Mouse (Mus musculus): ENCODE measurements around the gene Hoxa10.

Gene Hoxa10

DNA sequence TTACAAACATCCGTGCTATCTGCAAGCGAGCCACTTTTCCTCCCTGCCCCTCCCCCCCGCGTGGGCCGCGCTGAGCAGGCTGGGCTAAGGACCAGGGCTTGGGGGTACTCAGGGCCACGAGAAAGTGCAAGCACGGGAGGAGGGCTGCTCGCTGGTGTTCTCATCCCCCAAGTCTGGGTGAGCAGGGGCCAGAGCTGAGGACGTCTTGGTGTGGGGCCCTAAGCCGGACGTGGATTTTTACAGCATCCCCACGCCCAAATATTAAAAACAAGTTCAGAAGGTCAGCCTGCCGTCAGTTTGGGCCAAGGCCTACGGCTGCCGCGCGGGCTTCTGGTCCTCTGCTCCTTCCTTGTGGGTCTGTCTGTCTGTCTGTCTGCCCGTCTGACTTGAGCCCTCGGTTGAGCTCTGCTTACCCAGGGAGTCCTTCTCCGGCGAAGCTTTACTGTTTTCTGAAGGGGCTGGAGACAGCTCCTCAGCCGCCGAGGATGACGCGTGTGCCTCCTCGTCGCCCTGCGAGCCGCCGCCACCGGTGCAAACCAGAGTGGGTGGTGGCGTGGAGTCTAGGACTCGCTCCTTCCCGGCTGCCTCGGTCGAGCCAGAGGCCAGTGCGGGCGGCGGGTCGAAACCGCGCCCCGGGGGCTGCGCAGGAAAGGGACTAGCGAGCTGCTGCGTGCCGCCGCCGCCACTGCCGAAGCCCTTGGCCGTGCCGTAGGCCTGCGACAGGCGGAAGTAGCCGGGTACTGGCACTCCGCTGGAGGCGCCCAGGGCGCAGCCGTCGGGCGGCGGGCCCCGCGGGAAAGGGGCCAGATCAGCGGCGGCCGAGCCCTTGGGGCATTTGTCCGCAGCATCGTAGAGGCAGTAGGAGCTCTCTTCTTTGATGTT, 6.9 kb downstream of the Hoxa10 start:
- in situ Hi-C loops (cut with MboI): loop anchor here (25.0 kb wide), 1 partner anchor 1421 kb away; no protein-coding TSS in a partner anchor

DNA sequence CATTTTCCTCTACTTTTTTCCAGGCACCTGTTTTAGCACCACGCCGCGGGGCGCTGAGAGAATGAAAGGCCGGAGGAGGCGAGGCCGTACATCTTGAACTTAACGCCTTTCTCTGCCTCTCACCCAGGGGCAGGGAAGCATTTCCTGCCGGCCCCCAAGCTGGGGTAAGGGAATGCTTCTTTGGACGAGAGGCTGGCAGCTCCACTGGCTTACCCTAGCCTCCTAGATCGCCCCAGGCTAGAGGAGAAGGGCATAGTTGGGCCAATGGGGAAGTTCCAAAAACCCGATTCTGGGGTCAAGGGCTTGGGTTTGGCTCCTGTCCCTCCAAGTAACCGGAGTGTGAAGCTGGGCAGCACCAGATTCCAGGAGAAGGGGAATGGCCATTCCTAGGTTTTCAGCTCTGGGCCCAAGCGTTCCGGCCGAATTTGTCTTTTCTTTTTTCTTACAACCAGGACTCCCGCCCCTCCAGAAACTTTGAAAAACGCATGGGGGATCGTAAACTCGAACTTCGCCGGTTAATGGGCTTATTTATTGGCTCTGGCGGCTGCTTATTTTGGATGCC, 7.6 kb downstream of the Hoxa10 start:
- in situ Hi-C loops (cut with MboI): loop anchor here (25.0 kb wide), 1 partner anchor 1421 kb away; no protein-coding TSS in a partner anchor

DNA sequence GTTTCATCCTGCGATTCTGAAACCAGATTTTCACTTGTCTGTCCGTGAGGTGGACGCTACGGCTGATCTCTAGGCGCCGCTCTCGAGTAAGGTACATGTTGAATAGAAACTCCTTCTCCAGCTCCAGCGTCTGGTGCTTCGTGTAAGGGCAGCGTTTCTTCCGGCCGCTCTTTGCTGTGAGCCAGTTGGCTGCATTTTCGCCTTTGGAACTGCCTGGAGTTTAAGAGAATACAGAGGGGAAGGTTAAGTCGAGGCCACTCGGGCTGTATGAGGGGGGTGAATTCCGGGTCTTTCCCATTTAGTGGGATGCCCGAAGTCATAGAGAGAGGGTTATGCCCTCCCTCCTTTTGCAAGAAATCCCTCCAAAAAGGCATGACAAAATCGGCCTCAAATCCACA, 8.1 kb downstream of the Hoxa10 start:
- in situ Hi-C loops (cut with MboI): loop anchor here (25.0 kb wide), 1 partner anchor 1420 kb away; no protein-coding TSS in a partner anchor

DNA sequence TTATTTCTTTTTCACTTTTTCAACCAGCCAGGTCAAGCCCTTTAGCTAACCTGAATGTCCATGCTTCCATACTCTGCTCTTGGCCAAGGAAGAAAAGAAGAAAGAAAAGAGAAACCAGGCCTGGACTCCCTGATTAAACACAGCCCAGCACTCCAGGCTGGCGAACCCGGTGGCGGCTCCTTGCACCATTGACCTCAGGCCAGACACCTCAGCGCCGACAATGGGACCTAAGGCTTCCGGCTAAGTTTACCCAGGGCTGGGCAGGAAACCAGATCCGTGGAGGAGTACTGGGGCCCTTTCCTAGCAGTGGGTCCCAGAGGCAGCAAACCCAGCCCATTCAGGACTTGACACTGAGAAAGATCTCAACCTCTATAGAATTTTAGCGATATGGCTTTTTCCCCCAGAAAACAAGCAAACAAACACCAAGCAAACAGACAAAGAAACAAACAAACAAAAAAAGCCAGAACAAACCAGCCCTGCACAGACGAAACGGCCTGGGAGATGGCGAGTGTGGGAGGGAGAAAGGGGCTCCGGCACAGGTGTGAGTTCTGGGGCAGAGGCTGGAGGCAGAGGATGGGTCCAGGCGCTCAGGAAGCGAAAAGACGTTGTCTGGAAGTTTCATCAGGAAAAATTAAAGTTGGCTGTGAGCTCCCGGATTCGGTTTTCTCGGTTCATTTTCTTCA, 8.6 kb downstream of the Hoxa10 start:
- in situ Hi-C loops (cut with MboI): loop anchor here (25.0 kb wide), 1 partner anchor 1420 kb away; no protein-coding TSS in a partner anchor

DNA sequence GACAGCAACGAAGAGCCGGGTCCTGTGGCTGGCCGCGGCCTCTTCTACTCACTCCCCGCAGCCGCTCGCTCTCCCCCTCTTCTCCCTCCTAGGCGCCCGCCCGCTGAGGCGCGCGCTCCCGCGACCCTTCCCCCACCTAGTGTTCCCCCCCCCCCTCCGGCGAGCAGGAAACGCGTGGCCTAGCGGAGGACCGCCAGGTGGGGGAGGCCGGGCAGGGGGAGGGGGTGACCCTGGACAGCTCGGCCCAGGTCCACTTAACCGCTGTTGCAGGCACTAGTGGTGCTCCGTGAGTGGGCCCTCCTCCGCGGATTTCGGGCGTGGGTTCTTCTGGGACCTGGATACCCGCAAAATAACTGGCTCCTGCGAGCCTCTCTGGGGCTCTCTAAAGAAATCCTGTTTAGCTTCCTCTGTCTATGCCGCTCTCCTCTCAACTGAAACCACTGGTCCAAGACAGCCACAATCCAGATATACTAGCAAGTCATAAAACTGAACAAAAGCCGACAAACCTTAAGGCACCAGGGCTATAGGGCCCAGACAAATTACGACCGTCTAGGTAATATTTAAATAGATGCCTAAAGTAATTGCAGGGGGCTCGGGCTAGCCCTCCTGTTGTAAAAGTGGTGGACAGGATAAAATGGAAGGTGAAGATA, 10.0 kb downstream of the Hoxa10 start, which contains the start of gene Hoxa9:
Gene Hoxa9, minus strand, starts transcription at position 574 of the 650 bp plus-strand sequence.
- in situ Hi-C loops (cut with MboI): loop anchor here (25.0 kb wide), 1 partner anchor 1418 kb away; no protein-coding TSS in a partner anchor

DNA sequence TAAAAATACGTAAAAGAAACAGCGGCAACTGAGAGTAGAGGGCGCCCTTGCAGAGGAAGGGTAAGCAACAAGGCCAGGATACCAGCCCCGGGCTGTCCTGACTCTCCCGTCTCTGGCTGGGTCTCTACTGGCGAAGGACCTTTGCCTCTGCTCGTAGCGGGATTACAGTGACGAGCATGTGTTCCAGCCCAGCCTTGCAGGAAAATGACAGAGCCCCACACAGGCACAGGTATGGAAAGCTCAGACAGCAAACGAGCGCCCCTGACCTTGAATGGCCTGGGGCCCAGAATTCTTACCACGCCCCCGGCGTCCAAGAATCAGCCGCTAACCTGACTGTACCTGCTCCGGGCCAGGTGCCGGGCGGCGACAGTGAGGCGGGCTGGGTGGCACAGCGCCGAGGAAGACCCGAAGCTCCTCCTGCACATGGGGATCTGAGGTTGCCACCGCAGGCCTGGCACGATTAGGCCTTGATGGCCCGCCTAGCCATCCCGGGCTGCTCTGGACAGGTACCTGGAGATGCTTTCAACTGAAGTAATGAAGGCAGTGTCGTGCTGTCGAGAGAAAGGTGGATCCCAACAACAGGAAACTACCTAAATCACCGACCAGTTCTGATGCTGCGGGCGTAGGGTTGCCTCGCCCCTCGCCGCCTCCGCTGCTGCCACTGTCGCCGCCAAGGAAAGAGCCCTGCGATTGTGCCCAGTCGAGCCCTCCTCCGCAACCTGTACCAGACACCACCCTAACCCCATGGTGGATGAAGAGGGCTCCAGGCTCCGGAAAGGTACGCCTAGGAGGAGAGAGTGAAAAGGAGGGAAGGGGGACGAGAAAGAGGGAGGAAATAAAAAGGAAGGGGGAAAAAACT, 10.9 kb downstream of the Hoxa10 start:
- in situ Hi-C loops (cut with MboI): loop anchor here (5.0 to 25.0 kb wide), 4 partner anchors 645 to 1417 kb away; no protein-coding TSS in a partner anchor

DNA sequence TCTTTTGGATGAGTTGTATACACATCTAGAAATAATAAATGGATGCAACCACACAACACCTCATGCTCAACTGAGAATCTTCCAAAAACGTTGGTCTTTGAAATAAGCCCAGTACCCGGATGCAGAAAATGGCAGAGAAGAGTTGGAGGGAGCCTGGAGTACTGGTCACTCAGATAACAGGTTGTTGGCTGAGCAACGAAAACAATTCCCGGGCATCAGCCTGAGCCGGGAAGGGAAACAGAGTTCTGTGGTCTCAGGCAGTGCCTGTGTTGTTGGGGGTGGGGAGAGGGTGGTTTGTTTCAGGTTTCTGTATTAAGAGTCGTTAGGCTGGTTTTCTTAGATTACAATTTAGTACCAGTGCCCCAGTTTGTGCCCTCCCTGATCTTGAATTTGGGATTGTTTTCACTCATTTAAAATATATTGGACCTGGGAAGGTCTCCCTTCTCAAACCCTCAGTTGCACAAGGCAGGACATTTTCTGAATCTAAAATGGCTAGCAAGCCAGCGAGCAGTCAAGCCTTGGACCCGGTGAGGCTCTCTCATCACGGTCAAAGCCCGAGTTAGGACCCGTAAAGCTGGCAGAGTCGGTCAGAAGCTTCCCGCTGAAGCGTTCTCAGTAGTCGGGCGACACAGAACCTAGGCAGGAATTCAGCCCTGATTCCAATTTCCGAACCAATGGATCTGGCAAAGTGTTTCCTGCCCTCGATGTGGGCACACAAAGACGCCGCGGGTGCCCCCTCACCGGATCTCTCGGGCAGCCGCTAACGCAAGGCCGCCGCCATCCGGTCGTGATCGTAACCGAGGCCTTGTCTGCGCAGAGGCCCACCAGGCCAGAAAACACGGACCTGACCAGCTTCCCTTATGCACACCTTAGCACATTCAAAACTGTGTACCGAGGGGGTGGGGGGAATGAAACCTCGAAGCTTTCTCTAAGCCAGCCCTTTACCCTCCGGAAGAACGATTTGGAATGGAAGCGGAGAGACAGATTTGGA, 11.9 kb downstream of the Hoxa10 start:
- in situ Hi-C loops (cut with MboI): loop anchor here (5.0 to 25.0 kb wide), 4 partner anchors 644 to 1416 kb away; no protein-coding TSS in a partner anchor

DNA sequence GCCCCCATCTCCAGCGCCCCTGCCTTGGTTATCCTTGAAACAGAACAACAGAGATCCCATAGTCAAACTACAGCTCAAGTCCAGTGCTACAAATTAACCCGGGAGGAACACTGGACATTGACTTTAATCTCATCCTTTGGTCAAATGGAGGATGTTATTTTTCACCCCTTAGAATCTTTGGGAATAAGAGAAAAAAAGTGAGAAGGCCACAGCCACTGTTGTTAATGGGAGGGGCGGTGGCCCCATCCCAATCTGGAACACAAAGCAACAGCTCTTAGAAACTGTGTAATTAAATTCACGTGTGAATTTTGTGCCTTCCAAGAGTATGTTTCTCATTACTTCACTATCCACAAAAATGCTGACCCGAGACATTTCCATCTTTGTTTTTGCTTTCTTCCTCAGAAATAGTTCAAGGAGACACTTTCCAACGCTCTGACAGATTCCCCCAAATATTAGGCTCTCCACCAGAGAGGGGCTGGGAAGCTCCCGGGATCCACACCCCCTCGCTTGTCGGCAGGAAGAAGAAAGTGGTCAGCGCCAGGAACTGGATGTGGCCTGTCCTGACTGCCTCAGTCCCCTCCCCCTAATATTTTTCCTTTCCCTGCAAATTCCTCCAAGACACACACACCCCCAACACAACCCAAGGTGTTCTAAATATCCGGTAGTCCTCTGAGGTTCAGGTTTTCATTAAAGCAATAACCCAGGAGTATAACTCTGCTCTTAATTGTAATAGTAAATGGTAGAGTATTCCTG, 13.0 kb downstream of the Hoxa10 start:
- in situ Hi-C loops (cut with MboI): loop anchor here (5.0 to 25.0 kb wide), 4 partner anchors 643 to 1415 kb away; no protein-coding TSS in a partner anchor

DNA sequence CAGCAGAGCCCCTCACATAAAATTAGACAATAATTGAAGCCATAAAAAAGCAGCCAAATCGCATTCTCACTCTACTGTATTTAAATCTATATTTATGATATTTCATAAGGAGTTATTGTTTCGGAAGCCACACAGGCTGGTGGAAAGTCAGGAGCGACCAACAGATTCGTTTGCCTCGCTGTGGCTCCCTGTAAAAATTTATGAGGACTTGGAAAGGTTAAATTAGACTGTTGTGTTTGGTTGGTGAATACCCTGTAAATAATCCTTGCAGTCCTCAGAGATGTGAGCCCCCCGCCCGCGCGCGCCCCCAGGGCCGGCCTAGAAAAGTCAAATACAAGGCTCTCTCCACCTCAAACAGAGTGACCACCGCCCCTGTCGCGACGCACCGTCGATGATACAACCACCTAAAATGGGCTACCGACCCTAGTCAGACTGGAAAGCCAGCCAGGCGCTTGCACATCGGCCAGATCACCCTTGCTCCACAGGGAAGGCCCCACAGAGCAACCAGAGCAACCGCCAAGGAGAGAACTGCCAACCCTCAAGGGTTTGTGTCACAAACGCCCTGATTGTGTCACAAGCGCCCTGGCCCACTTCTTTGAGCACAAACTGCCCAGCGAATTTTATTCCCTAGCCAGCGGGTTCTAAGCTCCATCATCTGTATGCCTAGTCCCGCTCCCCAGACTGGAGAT, 13.9 kb downstream of the Hoxa10 start:
- in situ Hi-C loops (cut with MboI): loop anchor here (5.0 to 25.0 kb wide), 4 partner anchors 642 to 1414 kb away; no protein-coding TSS in a partner anchor

DNA sequence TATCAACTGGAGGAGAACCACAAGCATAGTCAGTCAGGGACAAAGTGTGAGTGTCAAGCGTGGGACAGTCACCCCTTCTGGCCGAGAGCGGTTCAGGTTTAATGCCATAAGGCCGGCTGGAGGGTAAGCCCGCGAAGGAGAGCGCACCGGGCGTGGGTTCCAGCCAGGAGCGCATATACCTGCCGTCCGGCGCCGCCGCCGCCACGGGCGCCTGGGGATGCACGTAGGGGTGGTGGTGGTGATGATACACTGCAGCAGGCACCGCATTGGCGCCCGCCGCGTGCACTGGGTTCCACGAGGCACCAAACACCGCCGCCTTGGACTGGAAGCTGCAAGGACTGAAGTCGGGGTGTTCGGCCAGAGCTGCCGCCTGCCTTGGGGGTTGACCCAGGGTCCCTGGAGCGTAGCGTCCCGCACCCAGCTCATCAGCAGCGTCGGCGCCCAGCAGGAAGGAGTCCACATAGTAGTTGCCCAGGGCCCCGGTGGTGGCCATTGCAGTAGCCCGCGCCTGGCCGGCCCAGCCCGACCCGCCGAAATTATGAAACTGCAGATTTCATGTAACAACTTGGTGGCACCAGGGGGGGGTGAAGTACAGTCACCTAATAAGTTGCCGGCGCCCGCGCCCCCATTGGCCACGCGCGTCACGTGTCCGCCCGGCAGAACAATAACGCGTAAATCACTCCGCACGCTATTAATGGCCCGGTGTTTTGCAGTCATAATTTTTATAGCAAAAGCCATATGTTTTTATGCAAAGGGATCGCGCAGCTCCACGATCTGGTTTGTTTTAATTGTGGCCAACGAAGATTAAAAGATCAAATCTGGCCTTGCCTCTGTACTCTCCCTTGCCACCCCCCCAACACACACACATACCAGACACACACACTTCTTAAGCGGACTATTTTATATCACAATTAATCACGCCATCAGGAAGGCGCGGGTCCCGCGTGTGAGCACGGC, 14.8 kb downstream of the Hoxa10 start:
- in situ Hi-C loops (cut with MboI): loop anchor here (5.0 to 25.0 kb wide), 4 partner anchors 641 to 1414 kb away; no protein-coding TSS in a partner anchor

DNA sequence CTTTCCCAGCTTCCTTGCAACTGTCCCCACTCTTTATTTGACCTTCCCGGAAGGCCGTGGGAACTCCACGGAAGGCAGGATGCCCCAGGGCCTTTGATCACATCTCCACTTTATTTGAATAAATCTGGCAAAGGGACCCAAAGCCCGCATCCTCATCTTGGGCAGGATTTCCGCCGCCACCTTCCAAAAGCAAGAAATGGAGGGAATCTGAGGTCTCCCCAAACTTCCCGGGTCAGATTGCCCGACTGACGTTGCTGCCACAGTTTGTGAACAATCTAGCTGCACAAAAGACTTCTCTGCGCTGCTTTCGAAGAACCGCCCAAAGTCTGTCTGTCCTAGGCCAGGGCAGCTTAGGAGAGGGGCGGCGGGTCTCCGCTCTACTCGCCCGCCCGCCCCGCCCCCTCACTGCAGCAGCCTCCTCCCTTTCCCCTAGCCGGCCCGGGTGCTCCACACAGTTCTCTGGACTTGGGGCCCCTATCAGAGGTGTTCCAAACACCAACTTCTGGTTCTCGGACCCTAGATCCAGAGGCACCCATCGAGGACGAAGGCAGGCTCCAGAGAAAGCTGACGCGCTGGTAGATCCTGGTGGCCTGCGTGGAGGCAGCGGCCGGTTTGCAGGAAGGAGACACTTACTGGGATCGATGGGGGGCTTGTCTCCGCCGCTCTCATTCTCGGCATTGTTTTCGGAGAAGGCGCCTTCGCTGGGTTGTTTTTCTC, 15.6 kb downstream of the Hoxa10 start:
- in situ Hi-C loops (cut with MboI): loop anchor here (5.0 to 25.0 kb wide), 4 partner anchors 640 to 1413 kb away; no protein-coding TSS in a partner anchor

DNA sequence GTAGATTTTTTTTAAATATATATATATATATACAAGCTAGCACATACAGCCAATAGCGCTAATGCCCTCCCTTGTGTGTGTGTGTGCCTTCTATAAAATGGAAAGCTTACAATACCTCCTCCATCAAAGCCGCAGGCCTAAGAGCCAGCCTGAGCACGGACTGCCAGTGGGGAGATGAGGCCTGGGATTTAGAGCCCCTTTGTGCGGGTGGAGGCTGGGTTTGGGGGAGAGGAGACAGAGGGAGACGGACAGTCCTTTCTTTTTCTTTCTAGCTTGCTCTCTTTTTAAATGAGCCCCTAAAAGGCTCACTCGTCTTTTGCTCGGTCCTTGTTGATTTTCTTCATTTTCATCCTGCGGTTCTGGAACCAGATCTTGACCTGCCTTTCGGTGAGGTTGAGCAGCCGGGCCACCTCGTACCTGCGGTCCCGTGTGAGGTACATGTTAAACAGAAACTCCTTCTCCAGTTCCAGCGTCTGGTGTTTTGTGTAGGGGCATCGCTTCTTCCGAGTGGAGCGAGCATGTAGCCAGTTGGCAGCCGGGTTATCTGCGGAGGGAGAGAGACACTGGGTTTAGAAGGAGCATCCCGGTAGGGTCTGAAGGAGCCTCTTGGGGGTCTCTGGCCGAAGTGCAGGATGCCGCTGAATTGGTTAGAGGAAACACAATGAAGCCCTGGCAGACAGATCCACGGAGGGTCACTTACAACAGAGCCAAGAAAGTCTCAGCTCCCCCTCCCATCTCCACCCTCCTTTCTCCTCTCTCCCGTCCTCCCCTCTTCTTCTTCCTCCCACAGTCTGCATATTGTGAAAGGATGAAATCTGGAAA, 16.5 kb downstream of the Hoxa10 start:
- in situ Hi-C loops (cut with MboI): loop anchor here (10.0 kb wide), 2 partner anchors 639 to 839 kb away; no protein-coding TSS in a partner anchor

DNA sequence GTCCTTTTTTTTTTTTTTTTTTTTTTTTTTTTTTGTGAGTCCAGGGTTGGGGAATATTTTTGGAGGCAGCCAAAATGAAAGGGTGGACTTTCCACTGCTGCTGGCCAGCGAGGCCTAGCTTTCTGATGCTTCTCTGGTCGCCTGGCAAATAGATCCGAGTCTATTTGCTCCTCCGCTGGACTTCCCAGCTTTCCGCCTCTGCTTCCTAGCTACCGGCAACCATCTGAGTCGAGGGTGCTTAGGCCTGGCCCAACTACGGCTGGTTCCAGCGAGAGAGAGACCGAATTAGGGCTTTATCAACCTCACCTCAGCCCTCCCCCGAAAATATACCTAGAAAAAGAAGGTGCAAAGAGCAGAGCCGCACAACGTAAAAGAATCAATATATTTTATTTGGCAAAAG, 17.9 kb downstream of the Hoxa10 start:
- in situ Hi-C loops (cut with MboI): loop anchor here (10.0 kb wide), 2 partner anchors 638 to 838 kb away; no protein-coding TSS in a partner anchor

DNA sequence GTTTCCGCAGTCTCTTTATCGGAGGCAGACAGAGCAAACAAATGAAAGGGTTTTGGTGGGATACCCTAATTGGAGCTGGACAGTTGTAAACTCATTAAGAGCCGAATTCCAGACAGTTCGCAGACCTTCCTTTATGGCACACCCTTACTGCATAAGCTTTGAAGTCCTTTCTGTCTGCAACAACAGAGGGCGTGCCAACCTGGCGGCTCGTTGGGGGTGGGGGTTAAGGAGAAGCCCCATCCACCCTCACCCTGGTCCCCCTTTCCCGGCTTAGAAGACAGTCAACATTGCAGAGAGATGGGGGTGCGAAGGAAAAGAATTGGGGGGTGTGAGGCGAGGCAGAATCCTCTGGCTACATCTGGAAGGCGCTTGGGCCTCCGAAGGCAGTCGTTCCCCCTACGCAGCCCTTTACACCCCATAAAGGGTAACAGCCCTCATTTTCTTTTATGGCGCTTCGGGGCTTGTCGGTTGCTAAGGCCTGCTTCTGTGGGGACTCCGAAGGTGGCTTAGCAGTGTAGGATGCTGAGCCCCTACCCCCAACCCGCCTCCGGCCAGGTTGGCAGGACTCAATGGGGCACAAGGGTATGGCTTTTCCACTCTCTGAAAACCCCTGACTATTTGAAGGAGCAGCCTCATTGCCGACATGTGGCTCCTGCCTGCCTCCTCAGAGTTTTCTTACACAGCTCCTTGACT, 18.5 kb downstream of the Hoxa10 start:
- in situ Hi-C loops (cut with MboI): loop anchor here (10.0 kb wide), 2 partner anchors 637 to 837 kb away; no protein-coding TSS in a partner anchor
